Mouse (Mus musculus): ENCODE data around the gene Stox2.

- TF ChIP-seq CTCF (conservative IDR thresholded peaks at IDR 0.05; ENCODE audit: insufficient read depth, insufficient read length, low read depth, low read length) (no peak), POLR2A (IDR thresholded peaks at IDR 0.05; ENCODE audit: low read depth, low read length) (no peak)
Observed at GRCm38 (mm10) chr8:47220390-47220789, 225.8 kb downstream of the Stox2 start.
